Mouse (Mus musculus) midbrain, embryonic 14.5 days (tissue): ENCODE measurements around the gene Fmod. TPM values are rescaled to one million over a fixed set of nuclear protein-coding genes. Genes with fewer than 3 reads are reported as not detected.

Source experiments
- ATAC-seq: fragments of 200-750 bp; cut with Nextera tagmentation; 2 replicates; pipeline ENCODE4 v1.8.0; 2017; ENCODE audit warnings: moderate number of reproducible peaks, moderate library complexity; ENCODE audit not compliant: low FRiP score, low TSS enrichment
- DNase-seq: peaks from one replicate; pipeline ENCODE4 v3.0.0-alpha.2; 2015
- H3K27ac ChIP-seq: fragments of 300-500 bp; sonication (generic); replicated peaks from 2 replicates; pipeline ENCODE4 v1.5.1; 2014; ENCODE audit warnings: mild to moderate bottlenecking, low read depth, low read length, moderate library complexity
- H3K27me3 ChIP-seq: fragments of 300-500 bp; sonication (generic); 2 replicates; pipeline ENCODE4 v1.6.1; 2014; ENCODE audit warnings: low read length, control low read depth, mixed read lengths; ENCODE audit not compliant: control insufficient read depth, insufficient read depth
- H3K36me3 ChIP-seq: fragments of 300-500 bp; sonication (generic); 2 replicates; pipeline ENCODE4 v1.6.1; 2014; ENCODE audit warnings: low read length, control low read depth; ENCODE audit not compliant: control insufficient read depth, insufficient read depth
- H3K4me1 ChIP-seq: fragments of 300-500 bp; sonication (generic); 2 replicates; pipeline ENCODE4 v1.6.1; 2014; ENCODE audit warnings: mild to moderate bottlenecking, antibody characterized with exemption, low read length, control low read depth; ENCODE audit not compliant: control insufficient read depth, insufficient read depth
- H3K4me2 ChIP-seq: fragments of 300-500 bp; sonication (generic); 2 replicates; pipeline ENCODE4 v1.6.1; 2014; ENCODE audit warnings: mild to moderate bottlenecking, low read length, moderate library complexity
- H3K4me3 ChIP-seq: fragments of 300-500 bp; sonication (generic); replicated peaks from 2 replicates; pipeline ENCODE4 v1.5.1; 2014; ENCODE audit warnings: low read depth, low read length
- H3K9ac ChIP-seq: fragments of 300-500 bp; sonication (generic); replicated peaks from 2 replicates; pipeline ENCODE4 v1.6.1; 2014; ENCODE audit warnings: mild to moderate bottlenecking, low read length, moderate library complexity
- H3K9me3 ChIP-seq: fragments of 300-500 bp; sonication (generic); 2 replicates; pipeline ENCODE4 v1.6.1; 2016; ENCODE audit warnings: low read length, control low read depth, mixed read lengths; ENCODE audit not compliant: control insufficient read depth
- WGBS: fragments of 180-500 bp; shearing (Covaris S2); extraction: QIAGEN DNeasy Blood & Tissue Kit; methylation state at CpG from one replicate; pipeline ENCODE4 v1.1.7; 2014; 5-methylcytosine and 5-hydroxymethylcytosine counted together
- polyA plus RNA-seq: library from polyadenylated mRNA; unstranded; fragments of >200 nt; fragmentation: Nextera tagmentation; extraction: Ambion mirVana; gene quantifications from 2 replicates; pipeline ENCODE4 v1.2.1, GENCODE M21; 2014

Fmod gene
- polyA plus RNA-seq, 1 experiment from 2014 or later = 6.4 TPM

DNA sequence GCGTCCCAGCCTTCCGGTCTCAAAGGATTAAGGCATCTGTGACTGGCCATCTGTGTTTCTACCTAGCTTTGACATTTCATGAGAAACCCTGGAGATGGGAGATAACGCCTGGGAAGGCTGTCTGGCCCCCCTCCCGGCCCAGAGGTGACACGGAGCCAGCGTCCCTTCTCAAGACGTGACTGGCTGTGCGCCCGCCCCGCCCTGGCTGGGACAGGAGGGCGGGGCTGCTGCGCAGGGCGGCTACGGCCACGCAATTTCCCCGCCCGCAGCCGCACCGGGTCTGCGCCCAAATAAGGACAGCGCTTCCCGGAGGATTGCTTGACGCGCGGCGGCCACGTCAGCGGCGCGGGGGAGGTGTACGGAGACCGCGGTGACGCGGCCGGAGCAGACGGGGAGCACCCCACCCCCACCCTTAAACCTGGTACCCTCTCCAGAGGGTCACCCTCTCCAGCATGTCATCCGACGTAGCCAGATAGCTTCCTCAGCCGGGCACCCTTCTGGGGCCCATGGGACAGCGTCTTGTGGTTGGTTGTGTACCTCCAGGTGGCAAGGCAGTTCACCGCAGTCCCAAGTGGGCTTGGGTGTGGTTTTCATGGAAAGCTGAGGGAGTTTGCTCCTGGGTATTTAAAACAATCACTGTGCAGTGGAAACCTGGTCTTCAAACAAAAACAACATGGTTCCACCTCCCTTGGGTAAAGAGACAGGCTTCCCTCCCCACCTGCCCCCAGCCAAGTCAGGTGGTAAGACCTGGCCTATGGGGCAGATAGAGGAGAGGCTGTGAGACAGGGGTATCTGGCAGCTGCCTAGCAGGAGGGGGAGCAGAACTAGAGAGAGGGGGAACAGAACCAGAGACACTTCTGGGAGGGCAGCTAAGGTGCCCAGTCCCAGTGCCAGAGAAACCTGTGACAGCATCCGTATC is 56.1 kb downstream of the Fmod start:
- WGBS = 3% methylated on average over 43 of the region's 43 CpGs
- H3K36me3 ChIP-seq = no peaks in the 10 kb centered on the region
- H3K9ac ChIP-seq = peak overlapping the region; percentile 59
- H3K27ac ChIP-seq = peak overlapping the region; percentile 80
- no peaks in the 10 kb centered on the region for H3K27me3 ChIP-seq
- DNase-seq (peak; percentile 90), ATAC-seq (peak; percentile 79)
- no peaks in the 10 kb centered on the region; the same call in 1 of the 2 replicates for H3K9me3 ChIP-seq
- H3K4me2 ChIP-seq = peak overlapping the region; percentile 76
- peaks cover 46% of the 10 kb centered on the region for H3K4me1 ChIP-seq
- peak overlapping the region; percentile 45 for H3K4me3 ChIP-seq

DNA sequence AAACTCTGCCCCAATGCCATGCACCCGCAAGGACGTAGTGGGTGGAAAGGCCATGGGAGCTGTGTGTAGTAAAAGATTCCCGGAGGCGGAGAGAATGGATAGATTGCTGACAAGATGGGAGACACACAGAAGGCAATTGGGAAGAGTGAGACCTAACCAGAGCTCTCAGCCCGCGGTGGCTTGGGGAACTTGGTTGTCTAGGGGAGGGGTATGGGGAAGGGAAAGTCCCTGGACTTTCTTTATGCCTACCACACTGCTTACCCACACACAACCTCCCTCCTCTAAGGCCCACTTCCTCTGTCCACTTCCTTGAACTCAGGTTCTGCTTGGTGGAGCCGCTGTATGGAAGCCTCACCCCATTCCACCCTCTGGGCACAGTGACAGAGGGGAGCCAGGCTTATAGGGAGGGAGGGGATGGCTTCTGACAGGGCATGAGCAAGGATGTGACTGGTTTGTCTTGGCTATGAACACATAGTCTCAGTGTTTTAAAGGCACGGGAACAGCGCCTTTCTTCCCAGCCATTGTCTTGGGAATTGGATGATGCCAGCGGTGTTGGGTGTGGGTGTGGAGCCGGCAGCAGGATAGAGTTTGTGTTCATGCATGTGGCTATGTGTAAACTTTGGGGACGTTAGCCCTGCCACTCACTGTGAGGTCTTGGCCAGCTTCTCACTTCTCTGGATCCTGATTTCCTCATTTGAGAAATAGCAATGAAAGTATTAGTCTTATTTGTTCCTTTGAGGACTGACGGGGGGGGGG is 56.9 kb downstream of the Fmod start:
- Histone ChIP-seq H3K4me3 (peak overlapping the region; percentile 45; the same call in 1 of the 2 replicates), H3K4me1 (peaks cover 55% of the 10 kb centered on the region), H3K27ac (peak overlapping the region; percentile 80), H3K36me3 (no peaks in the 10 kb centered on the region), H3K9me3 (no peaks in the 10 kb centered on the region; the same call in 1 of the 2 replicates), H3K27me3 (no peaks in the 10 kb centered on the region), H3K9ac (peak overlapping the region; percentile 59; the same call in 1 of the 2 replicates), H3K4me2 (peak overlapping the region; percentile 76)
- no peak for DNase-seq
- ATAC-seq = no peak
- 60% methylated on average over 13 of the region's 13 CpGs for whole genome bisulfite sequencing

DNA sequence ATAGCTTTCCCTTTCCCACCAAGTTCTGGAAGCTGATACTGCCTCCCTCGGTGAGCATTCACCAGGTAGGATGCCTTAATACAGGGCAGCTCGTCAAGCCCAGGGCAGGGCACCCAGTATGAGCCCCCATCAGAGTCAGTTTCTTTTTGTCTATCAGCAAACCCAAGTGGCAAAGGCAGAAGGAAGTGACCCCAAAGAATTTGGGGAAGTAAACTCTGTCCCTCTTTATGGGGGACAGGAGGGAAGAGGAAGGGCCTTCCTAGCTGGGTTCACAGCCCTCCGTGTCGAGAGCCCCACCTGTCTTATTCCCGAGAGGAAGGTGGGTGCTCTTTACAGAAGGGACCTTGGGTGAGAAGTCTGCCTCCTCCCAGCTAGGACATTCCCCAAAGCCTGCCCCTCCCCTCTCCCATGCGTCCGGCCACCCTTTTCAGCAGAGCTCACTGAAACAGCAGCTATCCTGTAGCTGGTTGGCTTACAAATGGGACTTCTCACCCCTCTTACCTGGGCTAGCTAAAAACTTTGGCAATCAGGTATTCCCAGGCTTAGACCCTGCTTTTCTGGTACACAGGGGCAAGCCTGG is 58.1 kb downstream of the Fmod start:
- no peak overlapping the region for H3K4me2 ChIP-seq
- peaks cover 63% of the 10 kb centered on the region for H3K4me1 ChIP-seq
- H3K4me3 ChIP-seq = no peak overlapping the region
- H3K9me3 ChIP-seq = no peaks in the 10 kb centered on the region; the same call in 1 of the 2 replicates
- ATAC-seq (no peak), DNase-seq (no peak)
- 65% methylated on average over 7 of the region's 7 CpGs for WGBS
- H3K27ac ChIP-seq = peak overlapping the region; percentile 83
- no peaks in the 10 kb centered on the region for H3K36me3 ChIP-seq
- no peak overlapping the region for H3K9ac ChIP-seq
- no peaks in the 10 kb centered on the region for H3K27me3 ChIP-seq

- Histone ChIP-seq H3K36me3 (no peaks in the 10 kb centered on the region), H3K27me3 (no peaks in the 10 kb centered on the region), H3K4me1 (peaks cover 63% of the 10 kb centered on the region), H3K4me3 (no peak overlapping the region), H3K4me2 (no peak overlapping the region), H3K9ac (no peak overlapping the region), H3K27ac (peak overlapping the region; percentile 83), H3K9me3 (no peaks in the 10 kb centered on the region; the same call in 1 of the 2 replicates)
- 72% methylated on average over 4 of the region's 4 CpGs for WGBS
- ATAC-seq (no peak), DNase-seq (no peak)
These were observed 58.7 kb downstream of the Fmod start for GRCm38 (mm10) chr1:134095721-134096120.

- 16% methylated on average over 14 of the region's 14 CpGs for WGBS
- no peaks in the 10 kb centered on the region for H3K27me3 ChIP-seq
- no peak overlapping the region for H3K4me2 ChIP-seq
- no peak overlapping the region for H3K4me3 ChIP-seq
- H3K27ac ChIP-seq = peak overlapping the region; percentile 83
- no peak overlapping the region for H3K9ac ChIP-seq
- peak; percentile 79 for DNase-seq
- H3K4me1 ChIP-seq = peaks cover 63% of the 10 kb centered on the region
- no peaks in the 10 kb centered on the region for H3K36me3 ChIP-seq
- ATAC-seq = peak; percentile 71
- no peaks in the 10 kb centered on the region; the same call in 1 of the 2 replicates for H3K9me3 ChIP-seq
These were observed 59.3 kb downstream of the Fmod start for GRCm38 (mm10) chr1:134096264-134096934.

DNA sequence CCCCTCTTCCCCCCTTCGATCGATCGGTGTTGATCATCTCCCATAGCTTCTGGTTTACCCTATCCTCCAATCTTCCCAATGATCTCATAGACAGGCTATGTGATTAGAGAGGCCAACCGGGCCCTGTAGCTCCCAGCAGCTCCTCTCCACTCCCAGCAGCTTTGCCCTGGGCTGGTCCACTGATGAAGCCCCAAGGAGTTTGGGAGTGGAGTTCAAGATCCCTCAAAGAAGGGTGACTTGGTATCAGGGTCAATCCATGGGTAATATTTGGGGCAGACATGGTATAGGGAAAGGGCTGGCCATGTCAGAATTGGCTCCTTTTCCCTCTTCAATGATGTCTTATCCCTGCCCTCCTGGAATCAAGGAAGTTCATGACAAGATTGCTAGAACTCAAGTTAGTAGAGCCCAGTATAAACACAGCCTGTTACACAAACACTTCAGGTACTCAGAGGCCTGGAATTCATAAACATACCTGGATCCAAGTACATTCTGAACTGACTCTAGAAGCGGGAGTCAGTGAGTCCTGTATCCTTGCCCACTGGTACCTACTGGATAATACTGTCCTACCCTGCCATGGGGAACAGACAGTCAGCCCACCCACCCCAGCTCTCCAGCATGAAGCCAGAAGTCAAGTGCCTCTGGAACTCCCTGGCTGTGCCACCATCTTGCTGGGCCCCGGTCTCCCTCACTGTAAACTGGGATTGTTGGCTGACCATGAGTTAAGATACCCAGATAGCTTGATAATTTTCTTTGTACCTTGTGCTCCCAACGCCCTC is 60.2 kb downstream of the Fmod start:
- H3K4me1 ChIP-seq = peaks cover 63% of the 10 kb centered on the region
- H3K4me3 ChIP-seq = no peak overlapping the region
- DNase-seq (no peak), ATAC-seq (no peak)
- H3K36me3 ChIP-seq = no peaks in the 10 kb centered on the region
- 83% methylated on average over 7 of the region's 7 CpGs for WGBS
- no peak overlapping the region for H3K4me2 ChIP-seq
- H3K9ac ChIP-seq = no peak overlapping the region
- H3K27ac ChIP-seq = peak overlapping the region; percentile 83
- no peaks in the 10 kb centered on the region for H3K9me3 ChIP-seq
- no peaks in the 10 kb centered on the region for H3K27me3 ChIP-seq
